Mouse (Mus musculus): ENCODE measurements at regions not wholly inside any gene's neighbourhood (a gene's known extent, or its start where the extent isn't known, plus 50 kb on each side); places are given as distances from the start of the nearest gene placed in this dataset.
A peak's percentile ranks its signal among the peaks of the same experiment; 100 is the strongest.

GRCm38 (mm10) chrX:23499320-23499719 is 134.4 kb upstream of the Klhl13 start:
- DNase-seq, result peak in 1 of 2 experiments; percentile 3
- intact Hi-C loops (cut with DNase I), result no loop called here

GRCm38 (mm10) chrX:23495199-23495598 is 130.3 kb upstream of the Klhl13 start:
- intact Hi-C loops (cut with DNase I), result no loop called here
- DNase-seq, result no peak

- intact Hi-C loops (cut with DNase I), result no loop called here
- DNase-seq, result no peak
Measured at GRCm38 (mm10) chrX:23476868-23477267, 112.0 kb upstream of the Klhl13 start.

GRCm38 (mm10) chrX:23466031-23466430 is 101.1 kb upstream of the Klhl13 start:
- peak; percentile 1 to 8 for DNase-seq
- intact Hi-C loops (cut with DNase I), result no loop called here

- DNase-seq, result no peak
- intact Hi-C loops (cut with DNase I), result no loop called here
Measured at GRCm38 (mm10) chrX:23453616-23454015, 88.7 kb upstream of the Klhl13 start.

GRCm38 (mm10) chrX:23422746-23423145 is 57.9 kb upstream of the Klhl13 start:
- intact Hi-C loops (cut with DNase I), result no loop called here

GRCm38 (mm10) chrX:23417525-23417924 is 52.6 kb upstream of the Klhl13 start:
- DNase-seq, result no peak
- intact Hi-C loops (cut with DNase I), result loop anchor here (5.0 kb wide), 1 partner anchor 50 kb away; the partner anchor contains the start of gene Klhl13

More at GRCm38 (mm10) chrX:23422746-23423145, 57.9 kb upstream of the Klhl13 start:
- DNase-seq, result no peak

Measured in heart, postnatal 14 days (tissue).